Mouse (Mus musculus): ENCODE measurements around the gene Hist1h2ac. TPM values are rescaled to one million over a fixed set of nuclear protein-coding genes. Genes with fewer than 3 reads are reported as not detected.
A peak's percentile ranks its signal among the peaks of the same experiment; 100 is the strongest.
"Not testable (repeated sequence)": the region's sequence is repeated elsewhere in the genome, so short reads cannot be mapped to it uniquely, and the experiment has no call there.

Hist1h2ac gene
- polyA plus RNA-seq, 1 experiment from 2014 or later: 0.75 TPM

DNA sequence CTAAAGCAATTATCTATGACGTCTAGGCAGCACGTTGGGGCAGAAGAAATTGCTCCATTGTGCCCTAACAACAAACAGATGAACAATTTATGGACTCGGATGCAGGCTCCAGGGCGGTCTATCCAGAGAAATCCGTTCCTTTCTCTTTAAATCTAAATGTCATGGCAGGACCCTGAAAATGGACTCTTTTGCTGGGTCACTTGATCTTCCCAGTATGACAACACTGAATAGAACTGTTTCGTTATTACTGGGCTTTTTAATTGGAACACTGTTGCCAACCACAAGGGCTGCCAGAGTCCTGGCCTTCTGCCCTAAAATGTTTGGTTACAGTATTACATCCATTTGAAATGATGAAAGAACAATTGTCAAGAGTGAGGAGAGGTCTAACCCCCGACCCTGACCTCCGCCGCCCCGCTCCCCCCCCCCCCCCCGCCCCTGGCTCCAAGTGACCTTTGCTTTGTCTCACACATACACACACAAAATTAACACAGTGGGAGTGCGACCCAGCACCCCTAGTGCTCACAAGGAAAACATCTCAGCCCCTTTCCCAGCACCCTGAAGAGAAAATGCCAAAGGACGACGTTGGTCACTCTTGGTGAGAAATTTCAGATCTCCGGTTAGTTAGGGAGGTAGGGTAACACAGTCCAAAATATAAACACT lies 26.1 kb upstream of the Hist1h2ac start:
- peak overlapping the region; percentile 69 for H3K27ac ChIP-seq
- TF ChIP-seq CTCF (IDR thresholded peaks at IDR 0.05; ENCODE audit: low read depth): no peak
- WGBS: 25% methylated on average over 13 of the region's 15 CpGs
- H3K4me1 ChIP-seq (replicated peaks; ENCODE audit: insufficient read depth, low read length): no peaks in the 10 kb centered on the region
- no peaks in the 10 kb centered on the region for H3K9me3 ChIP-seq (replicated peaks; ENCODE audit: low read length)
- DNase-seq (ENCODE audit: low spot score) (no peak), ATAC-seq (replicated peaks; ENCODE audit: low FRiP score, low read depth) (no peak)
- H3K4me3 ChIP-seq (replicated peaks; ENCODE audit: low read depth, low read length): peak overlapping the region; percentile 39
- H3K9ac ChIP-seq (ENCODE audit: low read depth, low read length): peak overlapping the region; percentile 76
- H3K27me3 ChIP-seq (ENCODE audit: insufficient read depth, low read length): no peaks in the 10 kb centered on the region
- peak overlapping the region; percentile 79 for H3K4me2 ChIP-seq (ENCODE audit: low read length)
- H3K36me3 ChIP-seq (ENCODE audit: insufficient read depth, low read length): no peaks in the 10 kb centered on the region

DNA sequence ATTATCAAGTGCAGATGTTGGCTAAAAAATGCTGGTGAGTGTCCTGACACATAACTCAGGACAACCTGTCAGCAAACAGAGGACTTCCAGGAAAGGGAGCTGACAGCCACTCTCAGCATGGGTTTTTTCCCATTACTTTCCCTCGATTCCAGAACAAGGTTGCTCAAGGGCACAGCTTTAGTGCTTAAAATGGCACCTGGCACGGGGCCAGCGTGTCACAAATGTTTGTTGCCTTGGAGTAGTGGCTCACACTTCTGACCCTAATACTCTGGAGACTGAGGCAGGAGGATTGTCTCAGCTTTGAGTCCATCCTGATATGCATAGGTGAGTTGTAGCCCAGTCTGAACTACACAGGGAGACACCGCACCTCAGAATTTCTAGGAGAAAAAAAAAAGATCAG lies 24.9 kb upstream of the Hist1h2ac start:
- TF ChIP-seq CTCF (IDR thresholded peaks at IDR 0.05; ENCODE audit: low read depth): no peak
- no peak for DNase-seq (ENCODE audit: low spot score)
- Histone ChIP-seq H3K4me3 (replicated peaks; ENCODE audit: low read depth, low read length) (no peak overlapping the region), H3K4me1 (replicated peaks; ENCODE audit: insufficient read depth, low read length) (no peaks in the 10 kb centered on the region), H3K27ac (no peak overlapping the region), H3K27me3 (ENCODE audit: insufficient read depth, low read length) (no peaks in the 10 kb centered on the region), H3K9ac (ENCODE audit: low read depth, low read length) (no peak overlapping the region), H3K4me2 (ENCODE audit: low read length) (no peak overlapping the region), H3K9me3 (replicated peaks; ENCODE audit: low read length) (no peaks in the 10 kb centered on the region), H3K36me3 (ENCODE audit: insufficient read depth, low read length) (no peaks in the 10 kb centered on the region)
- no peak for ATAC-seq (replicated peaks; ENCODE audit: low FRiP score, low read depth)
- WGBS: 76% methylated on average over 4 of the region's 4 CpGs

DNA sequence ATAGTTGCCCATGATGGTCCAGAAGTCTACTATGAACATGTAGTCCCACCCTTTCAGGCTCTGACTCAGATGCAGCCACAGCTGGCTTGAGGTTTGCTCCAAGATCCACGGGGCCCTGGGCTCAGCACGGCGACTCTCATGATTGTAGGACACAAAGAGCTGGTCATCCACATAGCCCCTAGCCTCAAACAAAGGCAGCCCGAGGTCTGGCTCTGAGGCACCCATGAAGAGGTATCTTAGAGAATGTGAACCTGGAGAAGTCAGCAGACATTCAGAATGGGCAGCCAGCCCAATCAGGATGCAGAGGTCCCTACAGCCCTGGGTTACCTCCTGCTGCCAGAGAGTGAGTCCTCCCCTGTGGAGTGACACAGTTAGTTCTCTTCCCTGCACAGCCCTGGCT lies 24.3 kb upstream of the Hist1h2ac start:
- Histone ChIP-seq H3K4me2 (ENCODE audit: low read length) (no peak overlapping the region), H3K4me1 (replicated peaks; ENCODE audit: insufficient read depth, low read length) (no peaks in the 10 kb centered on the region), H3K9ac (ENCODE audit: low read depth, low read length) (no peak overlapping the region), H3K27ac (no peak overlapping the region), H3K27me3 (ENCODE audit: insufficient read depth, low read length) (no peaks in the 10 kb centered on the region), H3K36me3 (ENCODE audit: insufficient read depth, low read length) (no peaks in the 10 kb centered on the region), H3K4me3 (replicated peaks; ENCODE audit: low read depth, low read length) (no peak overlapping the region), H3K9me3 (replicated peaks; ENCODE audit: low read length) (no peaks in the 10 kb centered on the region)
- ATAC-seq (replicated peaks; ENCODE audit: low FRiP score, low read depth): no peak
- 90% methylated on average over 4 of the region's 4 CpGs for WGBS
- no peak for DNase-seq (ENCODE audit: low spot score)
- TF ChIP-seq CTCF (IDR thresholded peaks at IDR 0.05; ENCODE audit: low read depth): no peak

DNA sequence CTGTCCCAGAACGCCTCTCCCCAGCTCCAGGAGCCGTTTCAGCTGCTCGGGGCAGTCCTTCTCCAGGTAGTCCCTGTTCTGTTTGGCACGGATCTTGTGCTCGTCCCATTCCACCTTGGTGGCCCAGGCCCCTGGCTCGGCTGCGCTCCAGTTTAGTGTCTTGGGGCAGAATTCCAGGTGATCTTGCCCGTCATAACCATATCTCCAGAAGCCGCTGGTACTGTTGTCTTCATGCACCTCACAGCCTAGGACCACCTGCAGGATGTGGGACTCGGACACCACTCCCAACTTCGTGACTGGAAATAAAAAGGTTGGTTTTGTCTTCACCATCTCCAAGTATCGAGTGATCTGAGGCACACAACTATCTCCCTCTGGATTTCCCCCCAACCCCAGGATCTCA lies 23.0 kb upstream of the Hist1h2ac start:
- H3K27ac ChIP-seq: no peak overlapping the region
- H3K4me2 ChIP-seq (ENCODE audit: low read length): no peak overlapping the region
- H3K9ac ChIP-seq (ENCODE audit: low read depth, low read length): no peak overlapping the region
- H3K27me3 ChIP-seq (ENCODE audit: insufficient read depth, low read length): no peaks in the 10 kb centered on the region
- no peaks in the 10 kb centered on the region for H3K9me3 ChIP-seq (replicated peaks; ENCODE audit: low read length)
- DNase-seq (ENCODE audit: low spot score) (no peak), ATAC-seq (replicated peaks; ENCODE audit: low FRiP score, low read depth) (no peak)
- H3K4me3 ChIP-seq (replicated peaks; ENCODE audit: low read depth, low read length): no peak overlapping the region
- H3K36me3 ChIP-seq (ENCODE audit: insufficient read depth, low read length): no peaks in the 10 kb centered on the region
- no peak for TF ChIP-seq CTCF (IDR thresholded peaks at IDR 0.05; ENCODE audit: low read depth)
- WGBS: 93% methylated on average over 12 of the region's 12 CpGs
- H3K4me1 ChIP-seq (replicated peaks; ENCODE audit: insufficient read depth, low read length): no peaks in the 10 kb centered on the region

- Histone ChIP-seq H3K4me1 (replicated peaks; ENCODE audit: insufficient read depth, low read length) (no peaks in the 10 kb centered on the region), H3K27ac (no peak overlapping the region), H3K4me3 (replicated peaks; ENCODE audit: low read depth, low read length) (no peak overlapping the region), H3K27me3 (ENCODE audit: insufficient read depth, low read length) (no peaks in the 10 kb centered on the region), H3K36me3 (ENCODE audit: insufficient read depth, low read length) (no peaks in the 10 kb centered on the region), H3K4me2 (ENCODE audit: low read length) (no peak overlapping the region), H3K9ac (ENCODE audit: low read depth, low read length) (no peak overlapping the region), H3K9me3 (replicated peaks; ENCODE audit: low read length) (no peaks in the 10 kb centered on the region)
- DNase-seq (ENCODE audit: low spot score) (no peak), ATAC-seq (replicated peaks; ENCODE audit: low FRiP score, low read depth) (no peak)
- no peak for TF ChIP-seq CTCF (IDR thresholded peaks at IDR 0.05; ENCODE audit: low read depth)
- 88% methylated on average over 7 of the region's 7 CpGs for WGBS
These were observed 22.1 kb upstream of the Hist1h2ac start for GRCm38 (mm10) chr13:23705751-23706356.

DNA sequence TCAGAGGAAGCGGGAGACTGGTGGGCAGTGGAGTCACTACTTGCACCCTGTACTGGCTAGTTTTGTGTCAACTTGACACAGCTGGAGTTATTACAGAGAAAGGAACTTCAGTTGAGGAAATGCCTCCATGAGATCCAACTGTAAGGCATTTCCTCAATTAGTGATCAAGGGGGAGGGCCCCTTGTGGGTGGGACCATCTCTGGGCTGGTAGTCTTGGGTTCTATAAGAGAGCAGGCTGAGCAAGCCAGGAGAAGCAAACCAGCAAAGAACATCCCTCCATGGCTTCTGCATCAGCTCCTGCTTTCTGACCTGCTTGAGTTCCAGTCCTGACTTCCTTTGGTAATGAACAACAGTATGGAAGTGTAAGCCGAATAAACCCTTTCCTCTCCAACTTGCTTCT lies 19.1 kb upstream of the Hist1h2ac start:
- H3K9ac ChIP-seq (ENCODE audit: low read depth, low read length); H3K27ac ChIP-seq; H3K4me2 ChIP-seq (ENCODE audit: low read length); H3K9me3 ChIP-seq (replicated peaks; ENCODE audit: low read length); H3K36me3 ChIP-seq (ENCODE audit: insufficient read depth, low read length); H3K4me3 ChIP-seq (replicated peaks; ENCODE audit: low read depth, low read length); DNase-seq (ENCODE audit: low spot score); H3K4me1 ChIP-seq (replicated peaks; ENCODE audit: insufficient read depth, low read length); ATAC-seq (replicated peaks; ENCODE audit: low FRiP score, low read depth); H3K27me3 ChIP-seq (ENCODE audit: insufficient read depth, low read length): not testable (repeated sequence)
- WGBS: 57% methylated on average over 2 of the region's 2 CpGs

Measured in kidney, postnatal 0 days (tissue).